Mouse (Mus musculus): ENCODE data around the gene Bmt2. TPM values are rescaled to one million over a fixed set of nuclear protein-coding genes. Genes with fewer than 3 reads are reported as not detected.

The Bmt2 gene
- polyA plus RNA-seq, 1 experiment: 21.0 TPM

- H3K36me3 ChIP-seq (ENCODE audit: control insufficient read depth, insufficient read depth, low read length, poor library complexity, severe bottlenecking): peaks cover 16% of the 10 kb centered on the region; the same call in 1 of the 2 replicates
- H3K9ac ChIP-seq (ENCODE audit: low read depth, poor library complexity, severe bottlenecking): no peak overlapping the region
- no peaks in the 10 kb centered on the region for H3K4me1 ChIP-seq (ENCODE audit: control insufficient read depth, insufficient read depth, low read length)
- no peaks in the 10 kb centered on the region for H3K9me3 ChIP-seq (replicated peaks; ENCODE audit: control insufficient read depth, insufficient read depth, low read length, poor library complexity, severe bottlenecking)
- TF ChIP-seq EP300 (IDR thresholded peaks at IDR 0.05; ENCODE audit: insufficient read depth, low read depth, low read length): no peak
- TF ChIP-seq POLR2A (IDR thresholded peaks at IDR 0.05; ENCODE audit: insufficient read depth, low read length): no peak
- TF ChIP-seq CTCF (IDR thresholded peaks at IDR 0.05; ENCODE audit: low read depth, low read length): no peak
- no peak overlapping the region for H3K4me3 ChIP-seq (ENCODE audit: low read depth, low read length)
- no peaks in the 10 kb centered on the region for H3K27me3 ChIP-seq (ENCODE audit: control insufficient read depth, insufficient read depth, low read length, poor library complexity, severe bottlenecking)
- H3K27ac ChIP-seq (ENCODE audit: insufficient read depth, low read length): no peak overlapping the region
Observed at GRCm38 (mm10) chr6:13592729-13593345, 84.9 kb downstream of the Bmt2 start.

DNA sequence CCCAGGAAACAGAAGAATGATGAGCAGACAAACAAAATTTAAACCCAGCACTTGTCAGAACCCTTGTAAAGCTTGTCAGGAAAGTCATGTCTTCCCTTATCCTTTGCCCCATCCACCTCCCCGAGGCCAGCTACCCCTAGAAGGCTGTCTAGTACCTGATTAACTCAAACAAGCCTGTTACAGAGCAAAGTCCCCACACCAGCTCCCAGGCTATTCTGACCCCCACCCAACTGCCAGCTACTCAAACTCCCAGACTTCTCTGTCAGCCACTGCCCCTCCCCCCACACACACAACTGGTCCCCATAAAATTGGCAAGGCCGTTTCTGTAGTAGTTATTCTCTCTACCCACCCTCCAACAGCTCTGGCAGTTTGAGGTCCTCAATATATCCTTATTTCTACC is 91.2 kb downstream of the Bmt2 start:
- Histone ChIP-seq H3K27me3 (ENCODE audit: control insufficient read depth, insufficient read depth, low read length, poor library complexity, severe bottlenecking) (no peaks in the 10 kb centered on the region), H3K4me1 (ENCODE audit: control insufficient read depth, insufficient read depth, low read length) (no peaks in the 10 kb centered on the region), H3K27ac (ENCODE audit: insufficient read depth, low read length) (no peak overlapping the region), H3K36me3 (ENCODE audit: control insufficient read depth, insufficient read depth, low read length, poor library complexity, severe bottlenecking) (peaks cover 14% of the 10 kb centered on the region; the same call in 1 of the 2 replicates), H3K9me3 (replicated peaks; ENCODE audit: control insufficient read depth, insufficient read depth, low read length, poor library complexity, severe bottlenecking) (no peaks in the 10 kb centered on the region), H3K4me3 (ENCODE audit: low read depth, low read length) (no peak overlapping the region), H3K9ac (ENCODE audit: low read depth, poor library complexity, severe bottlenecking) (no peak overlapping the region)
- TF ChIP-seq EP300 (IDR thresholded peaks at IDR 0.05; ENCODE audit: insufficient read depth, low read depth, low read length) (no peak), POLR2A (IDR thresholded peaks at IDR 0.05; ENCODE audit: insufficient read depth, low read length) (no peak), CTCF (IDR thresholded peaks at IDR 0.05; ENCODE audit: low read depth, low read length) (no peak)

GRCm38 (mm10) chr6:13586154-13586553 is 91.6 kb downstream of the Bmt2 start:
- TF ChIP-seq CTCF (IDR thresholded peaks at IDR 0.05; ENCODE audit: low read depth, low read length): no peak
- no peak for TF ChIP-seq EP300 (IDR thresholded peaks at IDR 0.05; ENCODE audit: insufficient read depth, low read depth, low read length)
- TF ChIP-seq POLR2A (IDR thresholded peaks at IDR 0.05; ENCODE audit: insufficient read depth, low read length): no peak
- Histone ChIP-seq H3K9ac (ENCODE audit: low read depth, poor library complexity, severe bottlenecking) (no peak overlapping the region), H3K4me1 (ENCODE audit: control insufficient read depth, insufficient read depth, low read length) (no peaks in the 10 kb centered on the region), H3K27ac (ENCODE audit: insufficient read depth, low read length) (no peak overlapping the region), H3K36me3 (ENCODE audit: control insufficient read depth, insufficient read depth, low read length, poor library complexity, severe bottlenecking) (peaks cover 9% of the 10 kb centered on the region; the same call in 1 of the 2 replicates), H3K4me3 (ENCODE audit: low read depth, low read length) (no peak overlapping the region), H3K27me3 (ENCODE audit: control insufficient read depth, insufficient read depth, low read length, poor library complexity, severe bottlenecking) (no peaks in the 10 kb centered on the region), H3K9me3 (replicated peaks; ENCODE audit: control insufficient read depth, insufficient read depth, low read length, poor library complexity, severe bottlenecking) (no peaks in the 10 kb centered on the region)

DNA sequence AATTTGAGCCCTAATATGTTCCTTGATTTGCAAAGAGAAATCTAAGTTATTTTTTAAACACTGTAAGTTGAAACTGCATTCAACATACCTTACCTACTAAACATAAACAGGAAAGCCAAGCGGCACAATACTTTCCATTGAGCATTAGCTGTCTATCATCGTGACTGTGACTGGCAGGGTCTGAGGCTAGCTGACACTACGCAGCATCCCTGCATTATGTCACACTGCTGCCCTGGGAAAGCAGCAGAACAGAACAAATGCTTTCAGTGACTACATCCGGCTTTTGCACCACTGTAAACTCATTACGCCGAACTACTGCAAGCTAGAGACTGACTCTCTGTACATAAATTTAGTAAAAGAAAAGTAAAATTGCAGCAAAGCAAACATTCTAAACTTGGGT is 93.0 kb downstream of the Bmt2 start:
- H3K27me3 ChIP-seq (ENCODE audit: control insufficient read depth, insufficient read depth, low read length, poor library complexity, severe bottlenecking): no peaks in the 10 kb centered on the region
- peaks cover 3% of the 10 kb centered on the region; the same call in 1 of the 2 replicates for H3K36me3 ChIP-seq (ENCODE audit: control insufficient read depth, insufficient read depth, low read length, poor library complexity, severe bottlenecking)
- no peak overlapping the region for H3K9ac ChIP-seq (ENCODE audit: low read depth, poor library complexity, severe bottlenecking)
- TF ChIP-seq POLR2A (IDR thresholded peaks at IDR 0.05; ENCODE audit: insufficient read depth, low read length): no peak
- TF ChIP-seq CTCF (IDR thresholded peaks at IDR 0.05; ENCODE audit: low read depth, low read length): no peak
- no peak for TF ChIP-seq EP300 (IDR thresholded peaks at IDR 0.05; ENCODE audit: insufficient read depth, low read depth, low read length)
- H3K4me1 ChIP-seq (ENCODE audit: control insufficient read depth, insufficient read depth, low read length): no peaks in the 10 kb centered on the region
- no peaks in the 10 kb centered on the region for H3K9me3 ChIP-seq (replicated peaks; ENCODE audit: control insufficient read depth, insufficient read depth, low read length, poor library complexity, severe bottlenecking)
- no peak overlapping the region for H3K4me3 ChIP-seq (ENCODE audit: low read depth, low read length)
- no peak overlapping the region for H3K27ac ChIP-seq (ENCODE audit: insufficient read depth, low read length)

GRCm38 (mm10) chr6:13582075-13582474 is 95.7 kb downstream of the Bmt2 start:
- Histone ChIP-seq H3K36me3 (ENCODE audit: control insufficient read depth, insufficient read depth, low read length, poor library complexity, severe bottlenecking) (no peaks in the 10 kb centered on the region; the same call in 1 of the 2 replicates), H3K4me3 (ENCODE audit: low read depth, low read length) (no peak overlapping the region), H3K27me3 (ENCODE audit: control insufficient read depth, insufficient read depth, low read length, poor library complexity, severe bottlenecking) (no peaks in the 10 kb centered on the region), H3K9me3 (replicated peaks; ENCODE audit: control insufficient read depth, insufficient read depth, low read length, poor library complexity, severe bottlenecking) (no peaks in the 10 kb centered on the region), H3K4me1 (ENCODE audit: control insufficient read depth, insufficient read depth, low read length) (no peaks in the 10 kb centered on the region), H3K27ac (ENCODE audit: insufficient read depth, low read length) (no peak overlapping the region), H3K9ac (ENCODE audit: low read depth, poor library complexity, severe bottlenecking) (no peak overlapping the region)
- TF ChIP-seq EP300 (IDR thresholded peaks at IDR 0.05; ENCODE audit: insufficient read depth, low read depth, low read length): no peak
- no peak for TF ChIP-seq CTCF (IDR thresholded peaks at IDR 0.05; ENCODE audit: low read depth, low read length)
- no peak for TF ChIP-seq POLR2A (IDR thresholded peaks at IDR 0.05; ENCODE audit: insufficient read depth, low read length)

Other genes with a start within 250 kb of the Bmt2 start
- 28.3 and 29.9 TPM in 2 replicates for gene Tmem168, start 69.9 kb downstream of the Bmt2 start, polyA plus RNA-seq (2011; ENCODE audit: insufficient read depth, insufficient read length, low read depth, missing spikeins)
- gene Gpr85, start 162.0 kb upstream of the Bmt2 start, polyA plus RNA-seq (2011; ENCODE audit: insufficient read depth, insufficient read length, low read depth, missing spikeins): 1.0 and 1.3 TPM in 2 replicates
- gene 2610001J05Rik, start 193.6 kb upstream of the Bmt2 start, polyA plus RNA-seq (2011; ENCODE audit: insufficient read depth, insufficient read length, low read depth, missing spikeins): 69.3 and 75.8 TPM in 2 replicates